Mouse (Mus musculus): Measurements from ENCODE around the gene Polr2i. TPM values are rescaled to one million over a fixed set of nuclear protein-coding genes. Genes with fewer than 3 reads are reported as not detected.
A peak's percentile ranks its signal among the peaks of the same experiment; 100 is the strongest.

The Polr2i gene
- polyA plus RNA-seq, 1 experiment from 2014 or later = 170 TPM

- Histone ChIP-seq H3K4me1 (peaks cover 17% of the 10 kb centered on the region), H3K27me3 (ENCODE audit: low read depth, poor library complexity, severe bottlenecking) (no peaks in the 10 kb centered on the region), H3K27ac (peak overlapping the region; percentile 30; the same call in 1 of the 2 replicates), H3K4me3 (peak overlapping the region; percentile 39), H3K9me3 (replicated peaks) (no peaks in the 10 kb centered on the region), H3K36me3 (no peaks in the 10 kb centered on the region)
- peak; percentile 96 for DNase-seq (ENCODE audit: low spot score)
- WGBS = 1% methylated on average over 16 of the region's 16 CpGs
Measured at GRCm38 (mm10) chr7:30216723-30217151, 15.0 kb upstream of the Polr2i start.

- Histone ChIP-seq H3K36me3 (peaks cover 1% of the 10 kb centered on the region), H3K27ac (no peak overlapping the region), H3K4me3 (0 out of 2 replicates have a peak overlapping the region, but pooled peaks have one; percentile 39), H3K27me3 (ENCODE audit: low read depth, poor library complexity, severe bottlenecking) (no peaks in the 10 kb centered on the region), H3K9me3 (replicated peaks) (no peaks in the 10 kb centered on the region), H3K4me1 (peaks cover 17% of the 10 kb centered on the region)
- WGBS = 71% methylated on average over 2 of the region's 2 CpGs
- DNase-seq (ENCODE audit: low spot score) = no peak
Measured at GRCm38 (mm10) chr7:30217277-30217676, 14.5 kb upstream of the Polr2i start.

- Histone ChIP-seq H3K27ac (peak overlapping the region; percentile 83), H3K4me3 (peak overlapping the region; percentile 58), H3K36me3 (peaks cover 23% of the 10 kb centered on the region), H3K9me3 (replicated peaks) (no peaks in the 10 kb centered on the region), H3K27me3 (ENCODE audit: low read depth, poor library complexity, severe bottlenecking) (no peaks in the 10 kb centered on the region), H3K4me1 (peaks cover 17% of the 10 kb centered on the region)
- 4% methylated on average over 16 of the region's 16 CpGs for WGBS
- DNase-seq (ENCODE audit: low spot score) = peak; percentile 84
Measured at GRCm38 (mm10) chr7:30219293-30220007, 12.3 kb upstream of the Polr2i start.

GRCm38 (mm10) chr7:30220008-30220356 lies 11.8 kb upstream of the Polr2i start:
- Histone ChIP-seq H3K36me3 (peaks cover 27% of the 10 kb centered on the region), H3K4me1 (peaks cover 17% of the 10 kb centered on the region), H3K27me3 (ENCODE audit: low read depth, poor library complexity, severe bottlenecking) (no peaks in the 10 kb centered on the region), H3K9me3 (replicated peaks) (no peaks in the 10 kb centered on the region), H3K4me3 (peak overlapping the region; percentile 58), H3K27ac (peak overlapping the region; percentile 83; the same call in 1 of the 2 replicates)
- no peak for DNase-seq (ENCODE audit: low spot score)
- 24% methylated on average over 11 of the region's 11 CpGs for WGBS

GRCm38 (mm10) chr7:30221433-30221832 lies 10.3 kb upstream of the Polr2i start:
- H3K36me3 ChIP-seq = peaks cover 41% of the 10 kb centered on the region
- DNase-seq (ENCODE audit: low spot score) = no peak
- H3K27ac ChIP-seq = no peak overlapping the region
- no peaks in the 10 kb centered on the region for H3K27me3 ChIP-seq (ENCODE audit: low read depth, poor library complexity, severe bottlenecking)
- 92% methylated on average over 3 of the region's 3 CpGs for WGBS
- no peak overlapping the region for H3K4me3 ChIP-seq
- H3K4me1 ChIP-seq = peaks cover 17% of the 10 kb centered on the region
- H3K9me3 ChIP-seq (replicated peaks) = no peaks in the 10 kb centered on the region

- no peak for DNase-seq (ENCODE audit: low spot score)
- Histone ChIP-seq H3K27me3 (ENCODE audit: low read depth, poor library complexity, severe bottlenecking) (no peaks in the 10 kb centered on the region), H3K4me3 (no peak overlapping the region), H3K27ac (no peak overlapping the region), H3K36me3 (peaks cover 49% of the 10 kb centered on the region), H3K9me3 (replicated peaks) (no peaks in the 10 kb centered on the region), H3K4me1 (peaks cover 14% of the 10 kb centered on the region)
- WGBS = 94% methylated on average over 5 of the region's 5 CpGs
Measured at GRCm38 (mm10) chr7:30222205-30222604, 9.5 kb upstream of the Polr2i start.

- DNase-seq (ENCODE audit: low spot score) = no peak
- Histone ChIP-seq H3K4me1 (peaks cover 10% of the 10 kb centered on the region), H3K9me3 (replicated peaks) (no peaks in the 10 kb centered on the region), H3K27ac (no peak overlapping the region), H3K36me3 (peaks cover 67% of the 10 kb centered on the region), H3K4me3 (no peak overlapping the region), H3K27me3 (ENCODE audit: low read depth, poor library complexity, severe bottlenecking) (no peaks in the 10 kb centered on the region)
- WGBS = 96% methylated on average over 12 of the region's 12 CpGs
Measured at GRCm38 (mm10) chr7:30224206-30224605, 7.5 kb upstream of the Polr2i start.

- Histone ChIP-seq H3K27ac (peak overlapping the region; percentile 93), H3K36me3 (peaks cover 65% of the 10 kb centered on the region)
Measured at GRCm38 (mm10) chr7:30231328-30231668, 450 bp upstream of the Polr2i start.

GRCm38 (mm10) chr7:30232631-30233148 lies 942 bp downstream of the Polr2i start:
- Histone ChIP-seq H3K27ac (peak overlapping the region; percentile 93), H3K27me3 (ENCODE audit: low read depth, poor library complexity, severe bottlenecking) (no peaks in the 10 kb centered on the region), H3K4me1 (peaks cover 19% of the 10 kb centered on the region), H3K9me3 (replicated peaks) (no peaks in the 10 kb centered on the region), H3K4me3 (peak overlapping the region; percentile 84), H3K36me3 (peaks cover 51% of the 10 kb centered on the region)
- WGBS = 5% methylated on average over 24 of the region's 24 CpGs
- DNase-seq (ENCODE audit: low spot score) = peak; percentile 75

More at GRCm38 (mm10) chr7:30231328-30231668, 450 bp upstream of the Polr2i start:
- Histone ChIP-seq H3K4me3 (peak overlapping the region; percentile 84), H3K27me3 (ENCODE audit: low read depth, poor library complexity, severe bottlenecking) (no peaks in the 10 kb centered on the region), H3K4me1 (peaks cover 19% of the 10 kb centered on the region), H3K9me3 (replicated peaks) (no peaks in the 10 kb centered on the region)
- DNase-seq (ENCODE audit: low spot score) = no peak
- 1% methylated on average over 16 of the region's 16 CpGs for WGBS

- DNase-seq (ENCODE audit: low spot score) = no peak
- H3K27me3 ChIP-seq (ENCODE audit: low read depth, poor library complexity, severe bottlenecking) = no peaks in the 10 kb centered on the region
- H3K4me1 ChIP-seq = peaks cover 19% of the 10 kb centered on the region
- 90% methylated on average over 20 of the region's 20 CpGs for WGBS
- no peak overlapping the region for H3K27ac ChIP-seq
- H3K4me3 ChIP-seq = peak overlapping the region; percentile 84
- H3K9me3 ChIP-seq (replicated peaks) = no peaks in the 10 kb centered on the region
- H3K36me3 ChIP-seq = peaks cover 45% of the 10 kb centered on the region
Measured at GRCm38 (mm10) chr7:30233387-30233786, 1.6 kb downstream of the Polr2i start.

- Histone ChIP-seq H3K4me3 (no peak overlapping the region), H3K9me3 (replicated peaks) (no peaks in the 10 kb centered on the region), H3K27me3 (ENCODE audit: low read depth, poor library complexity, severe bottlenecking) (no peaks in the 10 kb centered on the region), H3K36me3 (peaks cover 38% of the 10 kb centered on the region), H3K27ac (no peak overlapping the region), H3K4me1 (peaks cover 19% of the 10 kb centered on the region)
- DNase-seq (ENCODE audit: low spot score) = no peak
- 96% methylated on average over 15 of the region's 15 CpGs for WGBS
Measured at GRCm38 (mm10) chr7:30234276-30234858, 2.6 kb downstream of the Polr2i start.

GRCm38 (mm10) chr7:30235091-30235490 lies 3.3 kb downstream of the Polr2i start:
- Histone ChIP-seq H3K4me1 (peaks cover 19% of the 10 kb centered on the region), H3K27ac (no peak overlapping the region), H3K36me3 (peaks cover 39% of the 10 kb centered on the region), H3K9me3 (replicated peaks) (no peaks in the 10 kb centered on the region), H3K4me3 (no peak overlapping the region), H3K27me3 (ENCODE audit: low read depth, poor library complexity, severe bottlenecking) (no peaks in the 10 kb centered on the region)
- 94% methylated on average over 8 of the region's 8 CpGs for WGBS
- DNase-seq (ENCODE audit: low spot score) = no peak

- WGBS = 96% methylated on average over 4 of the region's 4 CpGs
- peaks cover 41% of the 10 kb centered on the region for H3K36me3 ChIP-seq
- no peak within 1 kb of the TSS for H3K4me3 ChIP-seq
- no peaks in the 10 kb centered on the region for H3K9me3 ChIP-seq (replicated peaks)
- H3K27me3 ChIP-seq (ENCODE audit: low read depth, poor library complexity, severe bottlenecking) = no peaks in the 10 kb centered on the region
- no peak for DNase-seq (ENCODE audit: low spot score)
- peaks cover 18% of the 10 kb centered on the region for H3K4me1 ChIP-seq
- no peak within 1 kb of the TSS for H3K27ac ChIP-seq
Measured at GRCm38 (mm10) chr7:30235625-30236024, 3.9 kb downstream of the Polr2i start, which contains the start of gene Ovol3. TSS of gene Ovol3 (minus strand) at chr7:30235725.

Data from limb, embryonic 10.5 days (tissue).